Mouse (Mus musculus) megakaryocyte progenitor cell, adult 5-6 weeks (primary cell): ENCODE measurements around the gene Zfhx3. TPM values are rescaled to one million over a fixed set of nuclear protein-coding genes. Genes with fewer than 3 reads are reported as not detected.

ENCODE experiments used
- ATAC-seq: replicated peaks from 2 replicates; pipeline ENCODE4 v1.8.0; 2016; ENCODE audit warnings: mild to moderate bottlenecking, moderate TSS enrichment, inconsistent platforms; ENCODE audit not compliant: poor library complexity
- total RNA-seq, 2 experiments: library from RNA; stranded (forward) in 1 of 2; stranded (reverse) in 1 of 2; fragments of 157-497, 149-512 nt in 1 of 2; fragments of 200-1000 nt in 1 of 2; gene quantifications; 2 replicates each; pipeline versions ENCODE4 v1.2.3 to v1.2.4; 2015 to 2017

Gene Zfhx3
- total RNA-seq, 2 experiments from 2014 or later = 0.25 to 1.7 TPM

- no peak for ATAC-seq
These were observed 790.1 kb downstream of the Zfhx3 start for GRCm38 (mm10) chr8:108732500-108732899.

GRCm38 (mm10) chr8:108733385-108733784 is 790.9 kb downstream of the Zfhx3 start:
- no peak for ATAC-seq

- ATAC-seq = no peak
These were observed 794.0 kb downstream of the Zfhx3 start for GRCm38 (mm10) chr8:108736442-108736841.

GRCm38 (mm10) chr8:108738179-108738578 is 795.7 kb downstream of the Zfhx3 start:
- ATAC-seq = peak; percentile 80

GRCm38 (mm10) chr8:108739517-108739916 is 797.1 kb downstream of the Zfhx3 start:
- ATAC-seq = peak; percentile 30

GRCm38 (mm10) chr8:108740443-108740842 is 798.0 kb downstream of the Zfhx3 start:
- no peak for ATAC-seq

GRCm38 (mm10) chr8:108741651-108742050 is 799.2 kb downstream of the Zfhx3 start:
- ATAC-seq = no peak

- no peak for ATAC-seq
These were observed 800.0 kb downstream of the Zfhx3 start for GRCm38 (mm10) chr8:108742465-108742864.

- peak; percentile 54 for ATAC-seq
These were observed 800.8 kb downstream of the Zfhx3 start for GRCm38 (mm10) chr8:108743238-108743637.

GRCm38 (mm10) chr8:108745551-108745950 is 803.1 kb downstream of the Zfhx3 start:
- ATAC-seq = no peak

- ATAC-seq = peak; percentile 32
These were observed 805.7 kb downstream of the Zfhx3 start for GRCm38 (mm10) chr8:108748095-108748494.

- peak; percentile 87 for ATAC-seq
These were observed 806.5 kb downstream of the Zfhx3 start for GRCm38 (mm10) chr8:108748851-108749376.

GRCm38 (mm10) chr8:108750806-108751205 is 808.4 kb downstream of the Zfhx3 start:
- ATAC-seq = no peak

- no peak for ATAC-seq
These were observed 812.1 kb downstream of the Zfhx3 start for GRCm38 (mm10) chr8:108754556-108754955.

GRCm38 (mm10) chr8:108755400-108756325 is 813.2 kb downstream of the Zfhx3 start:
- ATAC-seq = no peak

GRCm38 (mm10) chr8:108759511-108760330 is 817.3 kb downstream of the Zfhx3 start:
- ATAC-seq = peak; percentile 82

GRCm38 (mm10) chr8:108760745-108761144 is 818.3 kb downstream of the Zfhx3 start:
- no peak for ATAC-seq

GRCm38 (mm10) chr8:108762567-108762966 is 820.1 kb downstream of the Zfhx3 start:
- no peak for ATAC-seq

GRCm38 (mm10) chr8:108764403-108765194 is 822.2 kb downstream of the Zfhx3 start:
- ATAC-seq = peak; percentile 81

- no peak for ATAC-seq
These were observed 823.7 kb downstream of the Zfhx3 start for GRCm38 (mm10) chr8:108766102-108766501.

- ATAC-seq = no peak
These were observed 825.6 kb downstream of the Zfhx3 start for GRCm38 (mm10) chr8:108768051-108768450.
